Mouse (Mus musculus): Measurements from ENCODE around the gene Lrg1.

Gene Lrg1

GRCm38 (mm10) chr17:56134463-56134971 is 12.7 kb upstream of the Lrg1 start:
- DNase-seq, result peak; percentile 59 to 83

- peak in 1 of 2 experiments; percentile 42 for DNase-seq
Observed at GRCm38 (mm10) chr17:56133457-56134363, 11.9 kb upstream of the Lrg1 start.

- peak; percentile 52 to 76 for DNase-seq
Observed at GRCm38 (mm10) chr17:56132661-56133060, 10.9 kb upstream of the Lrg1 start.

- peak; percentile 50 to 82 for DNase-seq
Observed at GRCm38 (mm10) chr17:56131814-56132213, 10.0 kb upstream of the Lrg1 start.

GRCm38 (mm10) chr17:56131136-56131535 is 9.3 kb upstream of the Lrg1 start:
- DNase-seq, result no peak

GRCm38 (mm10) chr17:56128246-56128645 is 6.4 kb upstream of the Lrg1 start:
- DNase-seq, result no peak

- no peak for DNase-seq
Observed at GRCm38 (mm10) chr17:56126175-56126574, 4.4 kb upstream of the Lrg1 start.

GRCm38 (mm10) chr17:56125276-56125630 is 3.5 kb upstream of the Lrg1 start:
- no peak for DNase-seq

GRCm38 (mm10) chr17:56124377-56125275 is 2.8 kb upstream of the Lrg1 start:
- peak in 1 of 2 experiments; percentile 56 for DNase-seq

GRCm38 (mm10) chr17:56123681-56124340 is 2.0 kb upstream of the Lrg1 start:
- DNase-seq, result no peak

- DNase-seq, result no peak
Observed at GRCm38 (mm10) chr17:56123161-56123560, 1.4 kb upstream of the Lrg1 start.

- no peak for DNase-seq
Observed at GRCm38 (mm10) chr17:56119981-56120880, 1.6 kb downstream of the Lrg1 start.

GRCm38 (mm10) chr17:56119431-56119830 is 2.4 kb downstream of the Lrg1 start:
- DNase-seq, result no peak

- no peak for DNase-seq
Observed at GRCm38 (mm10) chr17:56117251-56117710, 4.5 kb downstream of the Lrg1 start, which contains the start of gene Plin5. Gene Plin5, minus strand, starts transcription at chr17:56117596.

- DNase-seq, result no peak
Observed at GRCm38 (mm10) chr17:56116193-56116592, 5.6 kb downstream of the Lrg1 start.

- no peak for DNase-seq
Observed at GRCm38 (mm10) chr17:56112743-56113142, 9.1 kb downstream of the Lrg1 start.

- DNase-seq, result peak in 1 of 2 experiments; percentile 51
Observed at GRCm38 (mm10) chr17:56111864-56112263, 9.9 kb downstream of the Lrg1 start.

GRCm38 (mm10) chr17:56111021-56111420 is 10.8 kb downstream of the Lrg1 start:
- DNase-seq, result no peak

GRCm38 (mm10) chr17:56110571-56110970 is 11.2 kb downstream of the Lrg1 start:
- DNase-seq, result no peak

GRCm38 (mm10) chr17:56109219-56110051 is 12.4 kb downstream of the Lrg1 start, which contains the start of gene Plin4:
Gene Plin4, minus strand, starts transcription at chr17:56109803.
- DNase-seq, result no peak

All from spleen, adult 18-20 months (tissue).